Mouse (Mus musculus): ENCODE measurements around the gene Zfp941. TPM values are rescaled to one million over a fixed set of nuclear protein-coding genes. Genes with fewer than 3 reads are reported as not detected.

Gene Zfp941
- polyA plus RNA-seq, 1 experiment from 2014 or later = 1.7 TPM

DNA sequence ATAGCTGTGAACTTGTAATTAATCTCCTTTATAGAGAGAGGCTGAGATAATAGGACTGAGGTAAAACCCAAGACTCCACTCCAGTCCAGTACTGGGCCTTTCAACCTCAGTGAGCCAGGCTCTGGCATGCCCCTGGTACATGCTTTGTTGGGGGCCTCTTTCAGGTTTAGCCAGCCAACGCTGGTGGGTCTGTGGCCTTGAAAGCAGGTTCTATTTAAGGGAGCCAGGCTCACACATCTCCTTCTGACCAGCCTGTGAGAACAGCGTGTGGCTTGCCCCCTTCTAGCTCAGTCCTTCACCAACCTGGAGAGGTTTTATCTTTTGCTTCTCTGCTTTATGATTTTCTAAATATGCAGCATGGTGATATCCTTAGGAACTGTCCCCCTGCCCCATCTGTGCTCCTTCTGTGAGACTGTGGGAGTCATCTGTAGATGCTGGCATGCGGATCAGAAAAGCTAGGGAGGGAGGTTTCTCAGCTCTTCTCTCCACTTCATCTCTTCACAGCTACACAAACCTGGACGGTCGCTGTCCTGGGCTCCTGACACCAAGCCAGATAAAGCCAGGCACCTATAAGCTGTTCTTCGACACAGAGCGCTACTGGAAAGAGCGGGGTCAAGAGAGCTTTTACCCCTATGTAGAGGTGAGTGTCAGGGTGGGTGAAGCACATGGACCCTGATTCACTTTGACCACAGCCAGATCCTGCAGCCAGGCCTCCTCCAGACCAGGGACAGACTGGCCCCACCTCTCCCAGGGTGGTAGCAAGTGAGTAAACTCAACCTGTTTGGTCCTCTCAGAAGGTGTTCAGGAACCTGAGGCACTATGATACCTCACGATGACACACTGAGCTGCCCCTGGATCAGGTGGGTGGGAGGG lies 14.5 kb upstream of the Zfp941 start:
- Histone ChIP-seq H3K4me2 (no peak overlapping the region), H3K4me1 (no peaks in the 10 kb centered on the region), H3K27ac (no peak overlapping the region), H3K36me3 (no peaks in the 10 kb centered on the region), H3K9ac (no peak overlapping the region), H3K9me3 (no peaks in the 10 kb centered on the region), H3K4me3 (no peak overlapping the region), H3K27me3 (peaks cover 12% of the 10 kb centered on the region)
- no peak for ATAC-seq (ENCODE audit: insufficient number of reproducible peaks, insufficient read depth, low FRiP score, low TSS enrichment, low read depth)
- 82% methylated on average over 9 of the region's 9 CpGs for WGBS

DNA sequence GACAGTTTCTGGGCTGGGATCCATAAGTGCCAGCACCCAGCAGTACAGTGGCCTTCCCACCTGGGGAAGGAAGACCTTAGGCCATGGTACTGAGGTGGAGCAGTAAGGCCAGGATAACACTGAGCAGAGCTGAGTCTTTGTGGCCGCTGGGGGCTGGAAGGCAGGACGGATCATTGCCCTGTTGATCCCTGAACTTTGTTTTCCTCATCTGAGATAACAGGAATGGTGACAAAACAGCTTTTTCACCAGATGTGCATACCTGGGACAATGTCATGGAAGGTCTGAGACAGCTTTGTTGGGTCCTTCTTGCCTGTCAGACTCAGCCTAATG lies 13.7 kb upstream of the Zfp941 start:
- H3K36me3 ChIP-seq = no peaks in the 10 kb centered on the region
- peaks cover 5% of the 10 kb centered on the region for H3K27me3 ChIP-seq
- no peak overlapping the region for H3K9ac ChIP-seq
- H3K27ac ChIP-seq = no peak overlapping the region
- H3K4me3 ChIP-seq = no peak overlapping the region
- no peaks in the 10 kb centered on the region for H3K4me1 ChIP-seq
- ATAC-seq (ENCODE audit: insufficient number of reproducible peaks, insufficient read depth, low FRiP score, low TSS enrichment, low read depth) = no peak
- 80% methylated on average over 2 of the region's 2 CpGs for WGBS
- no peak overlapping the region for H3K4me2 ChIP-seq
- H3K9me3 ChIP-seq = no peaks in the 10 kb centered on the region

DNA sequence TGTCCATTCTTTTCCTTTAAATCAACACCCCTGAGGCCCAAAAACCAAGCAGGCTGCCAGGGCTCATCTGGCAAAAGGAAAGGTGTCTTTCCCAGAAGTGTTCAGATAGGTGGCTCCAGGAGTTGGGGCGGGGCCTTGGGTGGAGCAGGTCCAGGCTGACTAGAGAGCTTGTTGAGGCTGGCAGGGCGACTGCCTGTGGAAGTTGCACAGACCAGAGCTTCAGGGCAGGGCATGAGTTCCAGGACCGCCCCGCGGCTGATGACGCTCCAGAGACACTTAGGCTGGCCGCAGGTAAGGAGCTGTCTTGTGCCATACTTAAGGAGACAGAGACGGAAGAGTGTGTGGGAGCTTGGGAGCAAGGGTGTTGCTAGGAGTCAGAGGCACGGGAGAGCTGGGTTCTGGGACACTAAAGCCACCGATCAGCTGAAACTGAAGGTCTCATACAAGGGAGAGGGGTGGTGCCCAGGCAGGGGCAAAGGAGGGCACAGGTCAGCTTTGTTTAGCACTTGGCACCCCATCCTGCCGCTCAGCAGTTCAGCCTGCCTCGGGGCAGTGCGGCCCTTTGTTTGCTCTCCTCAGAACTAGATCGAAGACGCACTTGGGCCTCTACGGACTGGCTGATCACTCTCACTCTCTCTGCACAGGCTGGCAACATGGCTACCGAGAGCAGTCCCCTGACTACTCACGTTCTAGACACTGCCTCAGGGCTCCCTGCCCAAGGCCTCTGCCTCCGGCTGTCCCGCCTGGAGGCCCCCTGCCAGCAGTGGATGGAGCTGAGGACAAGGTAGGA lies 13.2 kb upstream of the Zfp941 start, which contains the start of gene Urah:
Gene Urah, plus strand, starts transcription at position 51 of the 790 bp plus-strand sequence.
- Histone ChIP-seq H3K27ac (no peak within 1 kb of the TSS), H3K36me3 (no peaks in the 10 kb centered on the region), H3K4me1 (no peaks in the 10 kb centered on the region), H3K4me2 (no peak within 1 kb of the TSS), H3K9ac (no peak within 1 kb of the TSS), H3K27me3 (peaks cover 2% of the 10 kb centered on the region), H3K4me3 (no peak within 1 kb of the TSS), H3K9me3 (no peaks in the 10 kb centered on the region)
- no peak for ATAC-seq (ENCODE audit: insufficient number of reproducible peaks, insufficient read depth, low FRiP score, low TSS enrichment, low read depth)
- WGBS = 34% methylated on average over 20 of the region's 20 CpGs

DNA sequence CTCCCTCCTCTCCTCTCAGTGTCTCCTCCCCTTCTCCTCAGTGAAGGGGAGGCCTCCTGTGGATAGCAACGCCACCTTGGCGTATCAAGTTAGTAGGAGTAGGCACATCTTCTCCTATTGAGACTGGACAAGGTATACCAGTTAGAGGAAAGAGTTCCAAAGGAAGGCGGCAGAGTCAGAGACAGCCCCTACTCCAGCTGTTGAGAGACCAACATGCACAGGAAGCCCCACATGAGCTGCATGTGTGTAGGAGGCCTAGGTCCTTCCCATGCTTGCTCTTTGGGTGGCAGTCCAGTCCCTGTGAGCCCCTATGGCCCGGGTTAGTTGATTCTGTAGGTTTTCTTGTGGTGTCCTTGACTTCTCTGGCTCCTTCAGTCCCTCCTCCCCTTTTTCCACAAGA lies 11.4 kb upstream of the Zfp941 start:
- no peak overlapping the region for H3K4me2 ChIP-seq

GRCm38 (mm10) chr7:140831447-140831846 lies 9.5 kb upstream of the Zfp941 start:
- no peak for ATAC-seq (ENCODE audit: insufficient number of reproducible peaks, insufficient read depth, low FRiP score, low TSS enrichment, low read depth)
- Histone ChIP-seq H3K4me3 (no peak overlapping the region), H3K4me2 (no peak overlapping the region), H3K36me3 (no peaks in the 10 kb centered on the region), H3K9me3 (no peaks in the 10 kb centered on the region), H3K27me3 (0 out of 2 replicates have a peak, but pooled peaks cover 10% of the 10 kb centered on the region), H3K27ac (no peak overlapping the region), H3K9ac (no peak overlapping the region), H3K4me1 (no peaks in the 10 kb centered on the region)
- WGBS = 73% methylated on average over 6 of the region's 6 CpGs

More for the DNA sequence above, 11.4 kb upstream of the Zfp941 start:
- 83% methylated on average over 4 of the region's 4 CpGs for whole genome bisulfite sequencing
- Histone ChIP-seq H3K4me1 (no peaks in the 10 kb centered on the region), H3K9me3 (no peaks in the 10 kb centered on the region), H3K9ac (no peak overlapping the region), H3K27me3 (no peaks in the 10 kb centered on the region; the same call in 1 of the 2 replicates), H3K36me3 (no peaks in the 10 kb centered on the region), H3K27ac (no peak overlapping the region), H3K4me3 (no peak overlapping the region)
- no peak for ATAC-seq (ENCODE audit: insufficient number of reproducible peaks, insufficient read depth, low FRiP score, low TSS enrichment, low read depth)

DNA sequence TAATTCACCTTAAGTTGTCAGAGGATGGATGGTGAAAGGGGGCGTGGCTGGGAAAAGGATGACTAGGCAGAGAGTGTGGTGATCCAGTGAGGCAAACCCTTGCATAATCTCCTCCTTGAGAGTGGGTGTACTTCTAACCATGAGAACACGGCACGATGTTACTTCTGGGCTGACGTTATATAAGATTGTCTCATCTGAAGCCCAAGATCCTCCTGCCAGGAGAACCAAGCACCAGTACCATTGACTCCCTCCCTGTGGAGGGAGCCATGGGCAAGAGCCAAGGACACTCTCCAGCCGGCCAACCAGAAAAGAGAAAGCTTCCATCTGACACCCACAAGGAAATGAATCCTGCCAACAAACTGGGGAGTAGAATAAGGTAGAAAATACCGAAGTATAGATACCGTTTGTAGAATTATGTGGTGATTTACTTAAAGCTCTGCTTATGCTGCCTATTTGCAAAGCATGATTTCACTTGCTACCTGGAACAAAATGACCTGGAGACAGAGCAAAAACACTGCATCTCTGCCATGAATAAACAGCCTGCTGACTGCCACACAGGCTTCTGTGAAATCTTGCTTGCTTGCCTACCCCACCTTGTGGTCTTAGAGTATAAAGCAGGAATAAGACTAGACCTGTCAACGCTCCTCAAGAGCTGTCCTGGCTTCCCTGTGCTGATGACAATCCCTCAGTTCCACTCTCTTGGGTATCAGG lies 6.3 kb upstream of the Zfp941 start:
- no peak overlapping the region for H3K4me3 ChIP-seq
- H3K9me3 ChIP-seq = no peaks in the 10 kb centered on the region
- no peak overlapping the region for H3K9ac ChIP-seq
- H3K4me2 ChIP-seq = no peak overlapping the region
- H3K36me3 ChIP-seq = no peaks in the 10 kb centered on the region
- no peak for ATAC-seq (ENCODE audit: insufficient number of reproducible peaks, insufficient read depth, low FRiP score, low TSS enrichment, low read depth)
- peaks cover 15% of the 10 kb centered on the region; the same call in 1 of the 2 replicates for H3K27me3 ChIP-seq
- no peak overlapping the region for H3K27ac ChIP-seq
- no peaks in the 10 kb centered on the region for H3K4me1 ChIP-seq
- WGBS = 43% methylated on average over 8 of the region's 8 CpGs

DNA sequence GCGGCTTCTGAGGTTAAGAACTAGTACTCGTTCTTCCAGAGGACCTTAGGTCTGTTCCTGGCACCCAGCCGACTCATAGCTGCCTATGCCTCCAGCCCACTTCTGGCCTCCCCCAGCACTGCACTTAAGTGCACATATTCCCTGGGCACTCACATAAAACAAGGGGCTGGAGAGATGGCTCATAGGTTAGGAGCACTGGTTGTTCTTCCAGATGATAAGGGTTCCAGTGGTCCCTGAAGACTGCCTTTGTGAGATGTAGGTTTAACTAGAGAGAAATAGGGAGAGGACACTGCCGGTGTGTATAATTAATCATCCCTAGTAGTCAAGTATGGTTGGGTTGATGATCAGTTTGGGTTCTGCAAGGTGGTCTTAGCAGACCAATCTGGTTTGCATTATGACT lies 753 bp upstream of the Zfp941 start:
- no peak for ATAC-seq (ENCODE audit: insufficient number of reproducible peaks, insufficient read depth, low FRiP score, low TSS enrichment, low read depth)
- Histone ChIP-seq H3K36me3 (no peaks in the 10 kb centered on the region), H3K4me1 (peaks cover 4% of the 10 kb centered on the region), H3K4me2 (no peak overlapping the region), H3K4me3 (no peak overlapping the region), H3K9me3 (no peaks in the 10 kb centered on the region), H3K27me3 (peaks cover 19% of the 10 kb centered on the region; the same call in 1 of the 2 replicates), H3K9ac (no peak overlapping the region), H3K27ac (no peak overlapping the region)
- WGBS = 91% methylated on average over 4 of the region's 4 CpGs

- peak overlapping the region; percentile 55 for H3K4me3 ChIP-seq
- peaks cover 8% of the 10 kb centered on the region; the same call in 1 of the 2 replicates for H3K27me3 ChIP-seq
- no peaks in the 10 kb centered on the region for H3K36me3 ChIP-seq
- no peak for ATAC-seq (ENCODE audit: insufficient number of reproducible peaks, insufficient read depth, low FRiP score, low TSS enrichment, low read depth)
- H3K9ac ChIP-seq = peak overlapping the region; percentile 69
- no peaks in the 10 kb centered on the region for H3K9me3 ChIP-seq
- WGBS = 47% methylated on average over 5 of the region's 5 CpGs
- peak overlapping the region; percentile 82 for H3K4me2 ChIP-seq
- H3K4me1 ChIP-seq = peaks cover 4% of the 10 kb centered on the region
- H3K27ac ChIP-seq = no peak overlapping the region
Observed at GRCm38 (mm10) chr7:140821305-140821652, 699 bp downstream of the Zfp941 start.

- Histone ChIP-seq H3K36me3 (no peaks in the 10 kb centered on the region), H3K27me3 (peaks cover 8% of the 10 kb centered on the region; the same call in 1 of the 2 replicates), H3K27ac (no peak overlapping the region), H3K9ac (no peak overlapping the region), H3K4me2 (no peak overlapping the region), H3K9me3 (no peaks in the 10 kb centered on the region), H3K4me1 (peaks cover 4% of the 10 kb centered on the region), H3K4me3 (no peak overlapping the region)
- ATAC-seq (ENCODE audit: insufficient number of reproducible peaks, insufficient read depth, low FRiP score, low TSS enrichment, low read depth) = no peak
- 78% methylated on average over 4 of the region's 4 CpGs for WGBS
Observed at GRCm38 (mm10) chr7:140820173-140820572, 1.8 kb downstream of the Zfp941 start.

DNA sequence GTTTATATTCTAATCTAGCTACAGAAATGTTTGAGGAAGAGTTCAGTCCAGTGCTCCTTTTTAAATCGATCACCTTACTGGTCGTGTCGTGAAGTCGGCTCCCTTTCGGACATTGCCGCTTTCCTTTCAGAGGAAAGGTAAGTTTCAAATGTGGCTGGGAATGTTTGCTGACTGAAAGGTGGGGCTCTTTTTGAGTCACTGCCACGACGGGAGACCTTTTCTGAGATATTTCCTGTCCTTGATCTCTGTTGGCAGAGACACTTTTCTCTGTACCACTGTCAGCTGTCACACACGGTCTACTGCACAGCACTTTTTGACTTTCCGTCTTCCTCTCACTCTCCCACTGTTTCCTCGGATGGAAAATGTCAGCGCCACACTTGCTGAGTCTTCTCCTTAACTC lies 9.1 kb downstream of the Zfp941 start:
- no peak for ATAC-seq (ENCODE audit: insufficient number of reproducible peaks, insufficient read depth, low FRiP score, low TSS enrichment, low read depth)
- WGBS = 91% methylated on average over 12 of the region's 12 CpGs

DNA sequence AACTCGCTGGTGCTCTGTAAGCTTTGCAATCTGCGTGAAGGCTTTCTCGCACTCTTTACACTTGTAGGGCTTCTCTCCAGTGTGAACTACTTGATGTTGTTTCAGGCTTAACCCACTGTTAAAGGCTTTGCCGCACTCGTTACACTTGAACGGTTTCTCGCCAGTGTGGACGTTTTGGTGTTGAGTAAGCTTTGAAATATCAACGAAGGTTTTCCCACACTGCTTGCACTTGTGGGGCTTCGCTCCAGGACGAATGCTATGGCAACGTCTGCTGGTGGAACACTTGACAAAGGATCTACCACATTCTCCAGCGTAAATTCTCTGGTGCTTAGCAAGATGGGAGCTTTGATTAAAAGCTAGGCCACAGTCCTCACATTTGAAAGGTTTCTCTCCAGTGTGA lies 10.3 kb downstream of the Zfp941 start:
- Histone ChIP-seq H3K36me3 (peaks cover 19% of the 10 kb centered on the region), H3K9ac (no peak overlapping the region), H3K27me3 (no peaks in the 10 kb centered on the region), H3K27ac (no peak overlapping the region), H3K4me1 (no peaks in the 10 kb centered on the region), H3K4me3 (no peak overlapping the region), H3K4me2 (no peak overlapping the region), H3K9me3 (no peaks in the 10 kb centered on the region)
- 91% methylated on average over 13 of the region's 13 CpGs for WGBS
- no peak for ATAC-seq (ENCODE audit: insufficient number of reproducible peaks, insufficient read depth, low FRiP score, low TSS enrichment, low read depth)

More for the DNA sequence above, 9.1 kb downstream of the Zfp941 start:
- Histone ChIP-seq H3K4me2 (no peak overlapping the region), H3K9me3 (no peaks in the 10 kb centered on the region), H3K27me3 (no peaks in the 10 kb centered on the region), H3K9ac (no peak overlapping the region), H3K4me3 (no peak overlapping the region), H3K4me1 (no peaks in the 10 kb centered on the region), H3K27ac (no peak overlapping the region), H3K36me3 (peaks cover 19% of the 10 kb centered on the region)

All from embryonic facial prominence, embryonic 13.5 days (tissue).